Comparison of ENCODE assay signal across 17 mouse cellular contexts in the genomic region with DNA sequence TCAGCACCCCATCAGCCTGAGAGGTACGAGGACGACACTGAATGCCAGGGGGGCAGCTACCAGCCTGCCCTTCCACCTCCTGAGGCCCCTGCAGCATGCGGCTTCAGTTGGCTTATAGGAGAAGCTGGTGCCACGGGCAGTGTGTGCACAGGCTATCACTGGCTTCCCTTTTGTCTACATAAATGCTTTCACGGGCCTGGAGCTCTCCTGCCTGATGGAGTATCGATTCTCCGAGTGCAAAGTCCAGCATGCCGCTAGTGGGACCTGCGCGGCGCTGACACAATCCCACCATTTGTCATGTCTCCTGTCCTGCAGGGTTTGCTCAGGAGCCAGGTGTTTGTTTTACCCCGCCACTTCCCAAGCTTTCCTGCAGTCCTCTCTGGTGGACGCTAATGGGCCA. TPM values are rescaled to one million over a fixed set of nuclear protein-coding genes. Genes with fewer than 3 reads are reported as not detected.
DNase-seq lines count a peak whose midpoint lies in the region; ATAC-seq and TF ChIP-seq lines count a peak whose summit lies in the region.
"Had no signal": no experiment of that assay in that cellular context is flagged by ENCODE, and none has a peak within 500 bp of the region (broad histone marks: within the 10 kb centered on the region; RNA-seq: fewer than 3 reads in every experiment).

No protein-coding gene starts in this region.

- H3K9ac ChIP-seq in heart, embryonic 14.5 days (ENCODE audit: low read length) = 0 out of 2 replicates have a peak overlapping the region, but pooled peaks have one; percentile 18
- H3K9ac ChIP-seq in intestine, embryonic 14.5 days (ENCODE audit: low read length) = no peak overlapping the region
- H3K9ac ChIP-seq in limb, embryonic 11.5 days (ENCODE audit: low read length) = no peak overlapping the region
- no peak overlapping the region for H3K9ac ChIP-seq in liver, postnatal 0 days (replicated peaks)
- H3K9ac ChIP-seq: forebrain, embryonic 13.5 days; midbrain, embryonic 13.5 days had no signal

- peak; percentile 33; the same call in 1 of the 2 replicates for ATAC-seq in heart, embryonic 14.5 days (ENCODE audit: insufficient number of reproducible peaks, insufficient read depth, low FRiP score, low read depth)
- ATAC-seq in intestine, embryonic 14.5 days (replicated peaks; ENCODE audit: low FRiP score, low TSS enrichment, low read depth) = peak; percentile 74
- ATAC-seq in limb, embryonic 11.5 days (ENCODE audit: insufficient number of reproducible peaks, low FRiP score, low TSS enrichment, low read depth) = no peak
- peak; percentile 94 for ATAC-seq in liver, postnatal 0 days
- ATAC-seq: forebrain, embryonic 13.5 days; hindbrain, embryonic 16.5 days; midbrain, embryonic 13.5 days had no signal

- intact Hi-C loops in heart, postnatal 25 days (cut with DNase I) = no loop called here

- H3K9me3 ChIP-seq in heart, embryonic 14.5 days (ENCODE audit: control insufficient read depth, low read length) = no peaks in the 10 kb centered on the region
- H3K9me3 ChIP-seq in intestine, embryonic 14.5 days (ENCODE audit: control insufficient read depth, low read length) = no peaks in the 10 kb centered on the region
- no peaks in the 10 kb centered on the region for H3K9me3 ChIP-seq in limb, embryonic 11.5 days (ENCODE audit: control insufficient read depth, low read length)
- H3K9me3 ChIP-seq in liver, postnatal 0 days (ENCODE audit: low read length) = no peaks in the 10 kb centered on the region
- H3K9me3 ChIP-seq: forebrain, embryonic 13.5 days; midbrain, embryonic 13.5 days had no signal

- no peaks in the 10 kb centered on the region for H3K27me3 ChIP-seq in heart, embryonic 14.5 days (ENCODE audit: control insufficient read depth, insufficient read depth, low read length)
- H3K27me3 ChIP-seq in intestine, embryonic 14.5 days (replicated peaks; ENCODE audit: control insufficient read depth, insufficient read depth, low read length) = no peaks in the 10 kb centered on the region
- no peaks in the 10 kb centered on the region for H3K27me3 ChIP-seq in limb, embryonic 11.5 days (ENCODE audit: control insufficient read depth, insufficient read depth, low read length)
- H3K27me3 ChIP-seq in liver, postnatal 0 days (ENCODE audit: insufficient read depth, low read length) = no peaks in the 10 kb centered on the region
- H3K27me3 ChIP-seq: forebrain, embryonic 13.5 days had no signal

- TF ChIP-seq CTCF in liver, postnatal 0 days (IDR thresholded peaks at IDR 0.05; ENCODE audit: low read depth) = no peak

- no peaks in the 10 kb centered on the region for H3K36me3 ChIP-seq in heart, embryonic 14.5 days (ENCODE audit: control insufficient read depth, insufficient read depth, low read length)
- H3K36me3 ChIP-seq in intestine, embryonic 14.5 days (ENCODE audit: control insufficient read depth, insufficient read depth, low read length) = no peaks in the 10 kb centered on the region
- H3K36me3 ChIP-seq in limb, embryonic 11.5 days (ENCODE audit: control insufficient read depth, insufficient read depth, low read length) = no peaks in the 10 kb centered on the region
- H3K36me3 ChIP-seq in liver, postnatal 0 days (replicated peaks; ENCODE audit: insufficient read depth, low read length) = no peaks in the 10 kb centered on the region
- H3K36me3 ChIP-seq: G1E; midbrain, embryonic 13.5 days had no signal

- TF ChIP-seq EP300 in liver, postnatal 0 days (IDR thresholded peaks at IDR 0.05; ENCODE audit: low read depth) = no peak

- peaks cover 56 to 83% of the 10 kb centered on the region in 2 experiments for H3K4me1 ChIP-seq in heart, embryonic 14.5 days (ENCODE audit: control insufficient read depth in 2 of 2, insufficient read depth in 2 of 2, low read length in 2 of 2)
- H3K4me1 ChIP-seq in intestine, embryonic 14.5 days (replicated peaks; ENCODE audit: control insufficient read depth, insufficient read depth, low read length) = 0 out of 2 replicates have a peak, but pooled peaks cover 13% of the 10 kb centered on the region
- peaks cover 62% of the 10 kb centered on the region for H3K4me1 ChIP-seq in limb, embryonic 11.5 days (ENCODE audit: control insufficient read depth, insufficient read depth, low read length)
- peaks cover 12% of the 10 kb centered on the region for H3K4me1 ChIP-seq in liver, postnatal 0 days (ENCODE audit: insufficient read depth)

- H3K4me2 ChIP-seq in heart, embryonic 14.5 days (ENCODE audit: low read length) = no peak overlapping the region; the same call in 1 of the 2 replicates
- no peak overlapping the region for H3K4me2 ChIP-seq in intestine, embryonic 14.5 days (ENCODE audit: low read length)
- no peak overlapping the region for H3K4me2 ChIP-seq in limb, embryonic 11.5 days (ENCODE audit: low read depth, severe bottlenecking)
- 0 out of 2 replicates have a peak overlapping the region, but pooled peaks have one; percentile 2 for H3K4me2 ChIP-seq in liver, postnatal 0 days (ENCODE audit: low read depth, low read length)
- H3K4me2 ChIP-seq: forebrain, embryonic 13.5 days; midbrain, embryonic 13.5 days had no signal

- 46% methylated on average over 13 of the region's 13 CpGs for WGBS in heart, embryonic 14.5 days
- 40% methylated on average over 13 of the region's 13 CpGs for WGBS in intestine, embryonic 14.5 days
- 60% methylated on average over 13 of the region's 13 CpGs for WGBS in limb, embryonic 11.5 days
- WGBS in liver, postnatal 0 days (ENCODE audit: insufficient replicate concordance) = 63% methylated on average over 13 of the region's 13 CpGs

- no peak for DNase-seq in heart, postnatal 25 days (ENCODE audit: low spot score)
- DNase-seq in intestine, embryonic 14.5 days (ENCODE audit: low spot score) = peak; percentile 65
- DNase-seq in limb, embryonic 11.5 days (ENCODE audit: low spot score) = no peak
- peak; percentile 78 for DNase-seq in liver, postnatal 0 days
- DNase-seq in right cerebral cortex, adult 2 months (ENCODE audit: low spot score in 2 of 2) = no peak
- DNase-seq in thymus, postnatal 0 days (ENCODE audit: low spot score) = no peak
- DNase-seq: cerebellum, adult 18-20 months; gastrocnemius, adult 2 months; heart, adult 18-20 months; kidney, adult 9 months; lung, adult 2 months had no signal

- H3K27ac ChIP-seq in heart, embryonic 14.5 days (replicated peaks in 1 of 2; ENCODE audit: control insufficient read depth in 1 of 2, insufficient read depth in 1 of 2, low read depth in 2 of 2, low read length in 2 of 2) = peak overlapping the region in 1 of 2 experiments; percentile 16; a peak in 1 of 4 replicates
- peak overlapping the region; percentile 28; the same call in 1 of the 2 replicates for H3K27ac ChIP-seq in intestine, embryonic 14.5 days (ENCODE audit: low read depth)
- 0 out of 2 replicates have a peak overlapping the region, but pooled peaks have one; percentile 6 for H3K27ac ChIP-seq in limb, embryonic 11.5 days (replicated peaks; ENCODE audit: low read depth, low read length)
- peak overlapping the region; percentile 60 for H3K27ac ChIP-seq in liver, postnatal 0 days (ENCODE audit: low read depth)
- H3K27ac ChIP-seq: forebrain, embryonic 13.5 days; gastrocnemius, adult 2 months; macrophage; midbrain, embryonic 13.5 days had no signal

- H3K4me3 ChIP-seq in heart, embryonic 14.5 days (ENCODE audit: control insufficient read depth in 1 of 2, insufficient read depth in 1 of 2, low read depth in 1 of 2, low read length in 2 of 2) = no peak overlapping the region
- no peak overlapping the region for H3K4me3 ChIP-seq in intestine, embryonic 14.5 days (ENCODE audit: low read depth, low read length)
- H3K4me3 ChIP-seq in limb, embryonic 11.5 days (ENCODE audit: low read depth, low read length) = no peak overlapping the region
- H3K4me3 ChIP-seq in liver, postnatal 0 days (ENCODE audit: low read depth, low read length) = no peak overlapping the region
- H3K4me3 ChIP-seq: forebrain, embryonic 13.5 days; gastrocnemius, adult 2 months; midbrain, embryonic 13.5 days had no signal

RNA-seq across cellular contexts. Expression of gene Prdm16, which starts 44.1 kb away (rescaled TPM):
- polyA plus RNA-seq in heart, embryonic 14.5 days (2014; fragmentation: Nextera tagmentation; extraction: Ambion mirVana) = 18.1 and 19.5 TPM in 2 replicates
- total RNA-seq in heart, postnatal 25 days (2021) = 10 to 100 TPM; 12.9 to 13.4 TPM
- 14.2 and 19.7 TPM in 2 replicates for polyA plus RNA-seq in intestine, embryonic 14.5 days (2014; fragmentation: Nextera tagmentation; extraction: Ambion mirVana)
- polyA plus RNA-seq in limb, embryonic 11.5 days (2014; fragmentation: Nextera tagmentation; extraction: Ambion mirVana) = 78.2 and 87.1 TPM in 2 replicates
- 0.75 and 2.2 TPM in 2 replicates for polyA plus RNA-seq in liver, postnatal 0 days (2015; fragmentation: Nextera tagmentation; extraction: Ambion mirVana)
- polyA plus RNA-seq in thymus, postnatal 0 days (2015; fragmentation: Nextera tagmentation; extraction: Ambion mirVana) = 6.6 and 7.6 TPM in 2 replicates
- polyA plus RNA-seq: G1E had no signal

Comparison
In these comparisons a context has a peak if more than half of its experiments do, and no peak if none do; other contexts are left out.
1. DNase-seq: peak in intestine, embryonic 14.5 days (single experiment) and liver, postnatal 0 days (single experiment); none in heart, postnatal 25 days (single experiment), limb, embryonic 11.5 days (single experiment), right cerebral cortex, adult 2 months (0 of 2) and thymus, postnatal 0 days (single experiment).